Mouse (Mus musculus) G1E (cell line): ENCODE data around the gene Acsm3. TPM values are rescaled to one million over a fixed set of nuclear protein-coding genes. Genes with fewer than 3 reads are reported as not detected.
"Not testable (repeated sequence)": the region's sequence is repeated elsewhere in the genome, so short reads cannot be mapped to it uniquely, and the experiment has no call there.

Source experiments
- ATAC-seq: 2 replicates; pipeline ENCODE4 v1.8.0; 2016; ENCODE audit warnings: mild to moderate bottlenecking; ENCODE audit not compliant: insufficient number of reproducible peaks, poor library complexity, low FRiP score, severe bottlenecking; ENCODE audit errors: extremely low read depth
- DNase-seq: peaks from one replicate; pipeline ENCODE4 v3.0.0; 2012; ENCODE audit warnings: low spot score
- H3K27me3 ChIP-seq: 2 replicates; pipeline ENCODE4 v1.6.1; 2012; ENCODE audit warnings: mild to moderate bottlenecking, low read length, inconsistent platforms; ENCODE audit not compliant: insufficient read depth
- H3K36me3 ChIP-seq: replicated peaks from 2 replicates; pipeline ENCODE3; 2012; ENCODE audit warnings: mild to moderate bottlenecking, inconsistent platforms
- H3K4me1 ChIP-seq: 2 replicates; pipeline ENCODE4 v1.6.1; 2012; ENCODE audit warnings: low read depth, low read length, inconsistent platforms, mixed read lengths; ENCODE audit not compliant: insufficient read depth
- H3K4me3 ChIP-seq: 2 replicates; pipeline ENCODE4 v1.5.1; 2012; ENCODE audit warnings: low read depth, mild to moderate bottlenecking, inconsistent platforms, low read length, moderate library complexity, mixed read lengths
- H3K9me3 ChIP-seq: replicated peaks from 2 replicates; pipeline ENCODE4 v1.6.1; 2012; ENCODE audit warnings: inconsistent platforms
- CTCF ChIP-seq: IDR thresholded peaks from 2 replicates; pipeline ENCODE4 v1.5.1; 2012; ENCODE audit warnings: low read depth, low read length, inconsistent platforms, mixed read lengths
- GATA1 ChIP-seq: IDR thresholded peaks from 2 replicates; pipeline ENCODE4 v1.6.1; 2012; ENCODE audit warnings: borderline replicate concordance, low read length, inconsistent platforms, mixed read lengths
- GATA2 ChIP-seq: IDR thresholded peaks from 2 replicates; pipeline ENCODE4 v1.6.1; 2012; ENCODE audit warnings: low read depth, low read length, inconsistent platforms, borderline replicate concordance
- POLR2AphosphoS5 ChIP-seq: IDR thresholded peaks from 2 replicates; pipeline ENCODE4 v1.6.1; 2012; ENCODE audit warnings: low read depth, low read length, inconsistent platforms; ENCODE audit not compliant: insufficient replicate concordance
- TAL1 ChIP-seq: conservative IDR thresholded peaks from 2 replicates; pipeline ENCODE4 v1.6.1; 2012; ENCODE audit warnings: low read depth, low read length, inconsistent platforms, mixed read lengths
- polyA plus RNA-seq: library from polyadenylated mRNA; stranded (reverse); fragments of >175 nt; gene quantifications from 2 replicates; pipeline ENCODE4 v1.2.3, GENCODE M21; 2012
- total RNA-seq, 2 experiments: library from RNA; stranded (forward) in 1 of 2; stranded (reverse) in 1 of 2; fragments of 200-1000 nt in 1 of 2; fragments of >200 nt in 1 of 2; fragmentation: Nextera tagmentation in 1 of 2; gene quantifications; 2 replicates each; pipeline ENCODE4 v1.2.3; 2014 to 2017

Gene Acsm3
- total and polyA plus RNA-seq, 3 experiments: 0.49 TPM; not detected in 2

DNA sequence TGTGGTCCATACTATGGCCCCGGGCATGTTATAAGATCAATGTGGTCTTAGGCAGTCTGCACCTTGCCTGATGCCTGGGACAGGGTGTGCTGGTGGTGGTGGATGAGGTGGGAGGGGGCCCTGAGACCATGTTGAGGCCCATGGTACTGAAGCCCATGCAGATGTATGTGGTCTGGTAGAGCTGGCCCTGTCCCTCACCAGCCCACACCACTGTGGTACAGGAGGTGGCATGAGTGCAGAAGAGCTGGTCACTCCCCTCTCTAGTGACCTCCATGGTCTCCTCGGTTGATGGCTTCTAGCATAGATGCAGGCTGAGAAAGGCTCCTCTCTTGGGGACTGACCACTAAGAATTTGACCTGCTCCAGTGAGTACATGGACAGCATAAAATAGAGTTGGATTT lies 21.8 kb upstream of the Acsm3 start:
- DNase-seq (no peak), ATAC-seq (no peak)
- Histone ChIP-seq H3K9me3 (0 out of 2 replicates have a peak, but pooled peaks cover 4% of the 10 kb centered on the region), H3K4me1 (no peaks in the 10 kb centered on the region), H3K27me3 (peaks cover 4% of the 10 kb centered on the region), H3K4me3 (no peak overlapping the region), H3K36me3 (no peaks in the 10 kb centered on the region)
- no peak for TF ChIP-seq POLR2AphosphoS5
- TF ChIP-seq TAL1: no peak
- no peak for TF ChIP-seq CTCF
- TF ChIP-seq GATA2: no peak

DNA sequence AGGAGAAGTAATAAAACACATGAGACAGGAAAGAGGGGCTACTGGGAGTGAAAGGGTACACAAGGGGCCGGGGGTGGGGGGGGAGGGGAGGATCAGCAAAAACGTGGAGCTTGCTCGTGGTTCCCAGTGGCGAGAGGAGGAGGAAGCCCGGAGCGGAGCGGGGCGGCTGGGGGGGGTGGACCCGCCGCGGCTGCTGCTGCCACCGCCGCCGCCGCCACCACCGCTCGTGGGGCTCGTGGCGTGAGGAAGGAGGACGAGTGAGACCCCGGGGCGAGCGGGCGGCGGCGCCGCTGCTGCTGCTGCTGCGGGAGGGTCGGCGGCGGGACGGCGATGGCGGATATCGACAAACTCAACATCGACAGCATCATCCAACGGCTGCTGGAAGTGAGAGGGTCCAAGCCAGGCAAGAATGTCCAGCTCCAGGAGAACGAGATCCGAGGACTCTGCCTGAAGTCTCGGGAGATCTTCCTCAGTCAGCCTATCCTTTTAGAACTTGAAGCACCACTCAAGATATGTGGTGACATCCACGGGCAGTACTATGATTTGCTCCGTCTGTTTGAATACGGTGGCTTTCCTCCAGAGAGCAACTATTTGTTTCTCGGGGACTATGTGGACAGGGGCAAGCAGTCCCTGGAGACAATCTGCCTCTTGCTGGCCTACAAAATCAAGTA lies 20.8 kb upstream of the Acsm3 start:
- H3K4me3 ChIP-seq, ATAC-seq, H3K36me3 ChIP-seq, H3K27me3 ChIP-seq, H3K4me1 ChIP-seq, DNase-seq, H3K9me3 ChIP-seq: not testable (repeated sequence)

DNA sequence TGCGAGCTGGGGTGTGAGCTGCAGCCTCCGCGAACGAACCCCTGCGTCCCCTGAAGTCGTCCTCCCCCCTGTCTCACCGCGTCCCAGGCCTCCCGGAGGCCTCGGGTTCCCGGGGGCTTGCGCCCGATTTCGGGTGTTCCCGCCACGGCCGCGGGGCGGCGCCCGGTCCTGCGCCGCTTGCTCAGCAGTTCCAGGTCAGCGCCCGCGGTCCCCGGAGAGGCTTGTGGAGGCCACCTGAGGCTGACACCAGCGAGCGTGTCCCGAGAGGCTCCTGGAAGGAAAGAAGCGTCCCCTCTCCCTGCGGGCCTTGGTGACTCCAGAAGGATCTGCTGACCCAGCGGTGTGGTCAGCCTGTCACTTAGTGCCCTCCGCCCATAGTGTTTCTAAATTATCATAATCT lies 16.4 kb upstream of the Acsm3 start:
- no peak for ATAC-seq
- H3K4me3 ChIP-seq: no peak overlapping the region

DNA sequence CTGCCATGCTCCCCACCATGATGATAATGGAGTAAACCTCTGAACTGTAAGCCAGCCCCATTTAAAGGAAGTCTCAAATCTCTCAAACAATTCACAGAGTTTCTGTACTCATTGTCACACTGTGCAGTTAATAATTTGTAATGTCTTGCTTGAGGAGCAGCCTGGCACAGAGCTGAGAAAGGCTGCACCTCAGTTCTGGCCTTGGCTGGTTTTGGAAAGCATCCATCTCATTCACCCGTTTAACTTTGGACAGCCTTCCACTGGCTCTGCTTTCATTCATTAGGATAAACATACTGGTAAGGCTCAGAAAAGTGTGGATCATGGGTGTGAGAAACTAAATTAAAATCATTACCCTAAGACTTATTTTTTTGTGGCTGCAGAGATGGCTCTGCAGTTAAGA lies 14.9 kb upstream of the Acsm3 start:
- ATAC-seq (no peak), DNase-seq (no peak)
- H3K9me3 ChIP-seq: no peaks in the 10 kb centered on the region
- H3K4me3 ChIP-seq: no peak overlapping the region
- no peaks in the 10 kb centered on the region for H3K4me1 ChIP-seq
- TF ChIP-seq TAL1 (no peak), CTCF (no peak), GATA1 (no peak), GATA2 (no peak), POLR2AphosphoS5 (no peak)
- H3K27me3 ChIP-seq: no peaks in the 10 kb centered on the region; the same call in none of the 2 replicates
- H3K36me3 ChIP-seq: no peaks in the 10 kb centered on the region

More for the DNA sequence above, 16.4 kb upstream of the Acsm3 start:
- no peaks in the 10 kb centered on the region for H3K4me1 ChIP-seq
- DNase-seq: no peak
- no peaks in the 10 kb centered on the region for H3K36me3 ChIP-seq
- H3K9me3 ChIP-seq: no peaks in the 10 kb centered on the region
- H3K27me3 ChIP-seq: no peaks in the 10 kb centered on the region; the same call in none of the 2 replicates
- TF ChIP-seq GATA1 (no peak), CTCF (no peak), GATA2 (no peak)

DNA sequence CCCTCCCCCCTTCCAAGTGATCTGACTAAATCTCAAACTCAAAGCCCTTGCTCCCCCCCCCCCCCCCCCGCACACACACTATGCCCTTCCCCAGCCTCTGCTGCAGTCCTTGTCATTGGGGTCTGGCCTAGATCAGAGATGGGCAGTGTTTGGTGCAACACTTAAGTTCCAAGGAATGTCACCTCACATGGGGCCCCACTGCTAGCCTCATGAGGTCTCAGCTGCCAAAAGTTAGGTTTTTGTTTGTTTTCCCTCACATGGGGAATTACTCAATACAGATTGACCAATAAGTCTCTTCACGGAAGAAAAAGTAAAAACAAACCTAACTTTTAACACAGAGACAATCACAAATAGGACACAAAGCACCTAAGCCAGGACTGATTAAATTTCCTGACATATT lies 12.0 kb upstream of the Acsm3 start:
- TF ChIP-seq POLR2AphosphoS5: no peak
- TF ChIP-seq GATA2: no peak
- no peak for TF ChIP-seq TAL1
- TF ChIP-seq GATA1: no peak
- no peak for TF ChIP-seq CTCF
- H3K4me3 ChIP-seq: no peak overlapping the region
- no peaks in the 10 kb centered on the region for H3K9me3 ChIP-seq
- no peaks in the 10 kb centered on the region for H3K36me3 ChIP-seq
- no peaks in the 10 kb centered on the region for H3K4me1 ChIP-seq
- ATAC-seq: no peak
- DNase-seq: no peak
- no peaks in the 10 kb centered on the region; the same call in 1 of the 2 replicates for H3K27me3 ChIP-seq

DNA sequence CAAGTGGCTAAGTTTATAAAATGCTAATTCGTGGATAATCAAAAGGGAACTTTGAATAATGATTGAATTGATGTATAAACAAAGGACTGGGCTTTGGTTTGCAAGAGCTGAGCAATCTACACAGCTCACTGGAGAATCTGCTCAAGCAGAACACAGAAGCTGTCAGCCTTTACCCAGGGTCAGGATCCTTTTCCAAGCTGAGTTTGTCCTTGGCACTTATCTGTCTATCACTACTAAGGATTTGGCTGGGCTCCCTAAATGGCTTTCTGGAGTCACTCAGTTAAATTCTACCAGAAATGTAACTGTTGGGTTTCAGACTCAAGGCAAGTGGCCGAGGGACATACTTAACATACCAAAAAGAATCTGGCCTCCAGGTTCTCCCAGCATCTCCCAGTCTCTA lies 10.8 kb upstream of the Acsm3 start:
- no peak for DNase-seq
- Histone ChIP-seq H3K27me3 (no peaks in the 10 kb centered on the region), H3K4me1 (no peaks in the 10 kb centered on the region), H3K9me3 (no peaks in the 10 kb centered on the region), H3K4me3 (no peak overlapping the region), H3K36me3 (no peaks in the 10 kb centered on the region)
- no peak for TF ChIP-seq GATA1
- TF ChIP-seq CTCF: no peak
- TF ChIP-seq TAL1: no peak
- no peak for TF ChIP-seq POLR2AphosphoS5
- TF ChIP-seq GATA2: no peak
- ATAC-seq: no peak

DNA sequence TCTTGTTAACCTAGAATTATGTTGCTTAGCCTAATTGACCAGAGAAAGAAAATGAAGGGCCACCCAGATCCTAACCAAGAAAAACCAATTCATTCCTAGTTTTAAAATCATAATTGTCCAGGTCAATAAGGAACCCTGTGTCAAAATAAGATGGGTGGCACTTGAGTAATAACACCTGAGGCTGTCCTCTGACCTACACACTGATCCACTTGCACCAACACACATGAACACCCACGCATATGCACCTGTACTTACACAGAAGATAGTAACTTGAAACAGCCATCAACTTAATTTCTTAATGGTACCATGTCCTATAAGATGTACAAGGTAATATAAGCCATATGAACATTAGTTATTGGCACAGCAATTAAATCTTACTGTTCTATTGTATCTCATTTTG lies 7.0 kb upstream of the Acsm3 start:
- Histone ChIP-seq H3K4me1 (no peaks in the 10 kb centered on the region), H3K36me3 (no peaks in the 10 kb centered on the region), H3K27me3 (peaks cover 3% of the 10 kb centered on the region; the same call in 1 of the 2 replicates), H3K4me3 (no peak overlapping the region), H3K9me3 (no peaks in the 10 kb centered on the region)
- DNase-seq: no peak
- no peak for ATAC-seq
- TF ChIP-seq CTCF (no peak), TAL1 (no peak), POLR2AphosphoS5 (no peak), GATA1 (no peak)
